ENCODE assay signal across 8 mouse cellular contexts in the genomic region with DNA sequence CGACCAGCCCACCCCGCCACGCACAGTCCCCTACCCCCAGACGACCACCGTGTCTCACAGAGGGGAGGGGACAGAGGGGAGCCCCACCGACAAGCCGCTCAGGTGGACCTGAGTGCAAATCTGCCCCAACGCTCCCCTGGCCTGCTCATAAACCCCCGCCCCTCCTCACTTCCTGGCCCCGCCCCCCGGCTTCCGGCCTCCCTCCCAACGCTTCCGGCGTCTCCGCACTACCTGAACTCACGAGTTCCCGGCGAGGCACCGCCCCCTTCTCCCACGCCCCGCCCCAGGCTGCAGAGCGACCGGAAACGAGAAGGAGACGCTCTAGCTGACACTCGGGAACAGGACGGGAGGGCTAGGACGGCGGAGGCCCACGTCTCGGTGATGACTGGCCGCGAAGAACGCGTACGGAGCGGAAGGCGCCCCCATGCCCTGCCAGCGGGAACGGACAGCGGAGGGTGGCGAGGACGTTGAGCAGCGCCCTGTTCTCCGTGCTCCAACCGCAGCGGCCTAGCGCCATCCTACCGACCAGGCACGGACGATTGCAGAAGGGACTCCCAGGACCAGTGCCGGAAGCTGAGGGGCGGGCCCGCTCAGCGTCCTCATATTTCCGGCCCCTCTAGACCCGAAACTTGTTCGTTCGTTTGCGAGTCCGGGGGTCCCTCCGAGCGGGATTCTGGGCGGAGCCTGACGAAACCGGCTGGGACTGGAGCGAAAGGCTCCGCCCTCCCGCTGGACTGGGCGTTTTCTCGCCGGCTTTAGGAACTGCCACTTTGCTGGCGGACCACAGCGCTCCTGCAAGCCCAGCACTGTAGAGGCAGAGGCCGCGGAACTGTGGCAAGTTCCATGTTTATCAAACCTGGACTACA. TPM values are rescaled to one million over a fixed set of nuclear protein-coding genes. Genes with fewer than 3 reads are reported as not detected.
DNase-seq lines count a peak whose midpoint lies in the region; ATAC-seq and TF ChIP-seq lines count a peak whose summit lies in the region.

Gene Trim41, minus strand, starts transcription at position 554 of the 866 bp plus-strand sequence.

- peak; percentile 94 for ATAC-seq in heart, embryonic 11.5 days (replicated peaks; ENCODE audit: insufficient number of reproducible peaks, low FRiP score, low TSS enrichment)
- peak; percentile 96 for ATAC-seq in kidney, embryonic 16.5 days (ENCODE audit: low FRiP score, low TSS enrichment)

- peak within 1 kb of the TSS; percentile 93 for H3K9ac ChIP-seq in heart, embryonic 11.5 days (ENCODE audit: low read depth, low read length)
- H3K9ac ChIP-seq in kidney, embryonic 16.5 days (replicated peaks; ENCODE audit: low read length): peak within 1 kb of the TSS; percentile 91
- peak within 1 kb of the TSS; percentile 84 for H3K9ac ChIP-seq in liver, adult 2 months (ENCODE audit: low read depth, low read length)

- peaks cover 33% of the 10 kb centered on the region for H3K36me3 ChIP-seq in C2C12 (ENCODE audit: control insufficient read depth, insufficient read depth)
- peaks cover 34% of the 10 kb centered on the region for H3K36me3 ChIP-seq in erythroblast, embryonic 14.5 days (ENCODE audit: control insufficient read depth)
- H3K36me3 ChIP-seq in heart, embryonic 11.5 days (ENCODE audit: control insufficient read depth, insufficient read depth, low read length): peaks cover 3% of the 10 kb centered on the region; the same call in 1 of the 2 replicates
- H3K36me3 ChIP-seq in kidney, embryonic 16.5 days (ENCODE audit: insufficient read depth, low read length): peaks cover 12% of the 10 kb centered on the region; the same call in 1 of the 2 replicates
- H3K36me3 ChIP-seq in liver, adult 2 months (ENCODE audit: control insufficient read depth, insufficient read depth, low read length): peaks cover 3% of the 10 kb centered on the region
- peaks cover 4% of the 10 kb centered on the region for H3K36me3 ChIP-seq in myocyte (ENCODE audit: control insufficient read depth, insufficient read depth)
- peaks cover 1% of the 10 kb centered on the region; the same call in 1 of the 2 replicates for H3K36me3 ChIP-seq in splenic B cell, adult 2 months (ENCODE audit: control insufficient read depth, insufficient read depth, low read length, poor library complexity, severe bottlenecking)

- DNase-seq in brain, embryonic 14.5 days (ENCODE audit: low read depth): peak; percentile 100
- peak; percentile 93 for DNase-seq in liver, adult 2 months (ENCODE audit: extremely low read depth, low read depth, low spot score)
- DNase-seq in splenic B cell, adult 2 months (ENCODE audit: low read depth, low spot score): peak; percentile 99

- H3K4me3 ChIP-seq in C2C12 (ENCODE audit: insufficient read depth, poor library complexity, severe bottlenecking) (peak within 1 kb of the TSS; percentile 78), myocyte (peak within 1 kb of the TSS; percentile 79)
- H3K4me3 ChIP-seq in erythroblast, embryonic 14.5 days (replicated peaks): peak within 1 kb of the TSS; percentile 87
- peak within 1 kb of the TSS; percentile 92 for H3K4me3 ChIP-seq in heart, embryonic 11.5 days (ENCODE audit: low read depth, low read length)
- H3K4me3 ChIP-seq in kidney, embryonic 16.5 days (ENCODE audit: low read length): peak within 1 kb of the TSS; percentile 83
- H3K4me3 ChIP-seq in liver, adult 2 months (ENCODE audit: insufficient read depth, low read depth, low read length): peak within 1 kb of the TSS; percentile 81

- peaks cover 59% of the 10 kb centered on the region for H3K4me1 ChIP-seq in erythroblast, embryonic 14.5 days (ENCODE audit: control insufficient read depth)
- H3K4me1 ChIP-seq in heart, embryonic 11.5 days (ENCODE audit: control insufficient read depth, insufficient read depth, low read length): peaks cover 16% of the 10 kb centered on the region
- peaks cover 23% of the 10 kb centered on the region for H3K4me1 ChIP-seq in kidney, embryonic 16.5 days (ENCODE audit: insufficient read depth, low read length)
- H3K4me1 ChIP-seq in liver, adult 2 months (ENCODE audit: control insufficient read depth, insufficient read depth, low read length): peaks cover 28% of the 10 kb centered on the region

- no peak for TF ChIP-seq CTCF in C2C12 (IDR thresholded peaks at IDR 0.05; ENCODE audit: control insufficient read depth, insufficient read depth, insufficient read length)
- TF ChIP-seq CTCF in brain, embryonic 14.5 days (IDR thresholded peaks at IDR 0.05; ENCODE audit: borderline replicate concordance, extremely low read depth, insufficient read depth, insufficient read length): no peak
- TF ChIP-seq CTCF in liver, adult 2 months (IDR thresholded peaks at IDR 0.05; ENCODE audit: low read depth, low read length): no peak

- H3K27ac ChIP-seq in heart, embryonic 11.5 days (ENCODE audit: low read depth, low read length): peak within 1 kb of the TSS; percentile 98
- H3K27ac ChIP-seq in kidney, embryonic 16.5 days (ENCODE audit: low read length): peak within 1 kb of the TSS; percentile 97
- peak within 1 kb of the TSS; percentile 81 for H3K27ac ChIP-seq in liver, adult 2 months (replicated peaks; ENCODE audit: insufficient read depth, low read depth, low read length)

- H3ac ChIP-seq in C2C12 (ENCODE audit: control insufficient read depth, insufficient read length, low read depth) (peak within 1 kb of the TSS; percentile 94), myocyte (ENCODE audit: control insufficient read depth, insufficient read length) (peak within 1 kb of the TSS; percentile 74)

- WGBS in heart, embryonic 11.5 days (ENCODE audit: insufficient replicate concordance): under 1% methylated on average over 77 of the region's 77 CpGs
- WGBS in kidney, embryonic 16.5 days: under 1% methylated on average over 74 of the region's 77 CpGs
- under 1% methylated on average over 77 of the region's 77 CpGs for WGBS in liver, adult 2 months

- peaks cover 41% of the 10 kb centered on the region for H3K79me2 ChIP-seq in C2C12 (ENCODE audit: control insufficient read depth, insufficient read depth)
- H3K79me2 ChIP-seq in liver, adult 2 months (ENCODE audit: control insufficient read depth, insufficient read depth, low read length): peaks cover 13% of the 10 kb centered on the region
- peaks cover 36% of the 10 kb centered on the region for H3K79me2 ChIP-seq in myocyte (ENCODE audit: control insufficient read depth, insufficient read depth)

- TF ChIP-seq POLR2A in brain, embryonic 14.5 days (IDR thresholded peaks at IDR 0.05; ENCODE audit: borderline replicate concordance, extremely low read depth, insufficient read depth, insufficient read length, poor library complexity, severe bottlenecking): no peak; the same call in 1 of the 2 replicates
- TF ChIP-seq POLR2A in liver, adult 2 months (IDR thresholded peaks at IDR 0.05; ENCODE audit: extremely low read depth, insufficient read depth, low read length): peak; percentile 93
- peak; percentile 78 for TF ChIP-seq POLR2A in myocyte (IDR thresholded peaks at IDR 0.05; ENCODE audit: insufficient read length, low read depth)

- H3K9me3 ChIP-seq in erythroblast, embryonic 14.5 days (ENCODE audit: control insufficient read depth, low read length): no peaks in the 10 kb centered on the region
- H3K9me3 ChIP-seq in heart, embryonic 11.5 days (replicated peaks; ENCODE audit: control insufficient read depth, low read length): no peaks in the 10 kb centered on the region
- no peaks in the 10 kb centered on the region for H3K9me3 ChIP-seq in kidney, embryonic 16.5 days (ENCODE audit: low read length)

- H3K4me2 ChIP-seq in heart, embryonic 11.5 days: peak within 1 kb of the TSS; percentile 81
- peak within 1 kb of the TSS; percentile 89 for H3K4me2 ChIP-seq in kidney, embryonic 16.5 days (replicated peaks; ENCODE audit: low read depth, low read length)
- H3K4me2 ChIP-seq in myocyte (ENCODE audit: low read depth): peak within 1 kb of the TSS; percentile 91

- peaks cover 33% of the 10 kb centered on the region for H3K79me3 ChIP-seq in C2C12 (ENCODE audit: low read depth)

- H3K27me3 ChIP-seq in C2C12 (ENCODE audit: control insufficient read depth, insufficient read depth, insufficient read length): no peaks in the 10 kb centered on the region
- no peaks in the 10 kb centered on the region for H3K27me3 ChIP-seq in erythroblast, embryonic 14.5 days (ENCODE audit: control insufficient read depth)
- no peaks in the 10 kb centered on the region for H3K27me3 ChIP-seq in heart, embryonic 11.5 days (ENCODE audit: control insufficient read depth, insufficient read depth, low read length)
- H3K27me3 ChIP-seq in kidney, embryonic 16.5 days (ENCODE audit: insufficient read depth, low read length): no peaks in the 10 kb centered on the region
- no peaks in the 10 kb centered on the region for H3K27me3 ChIP-seq in liver, adult 2 months (ENCODE audit: control insufficient read depth, insufficient read depth, low read length)
- no peaks in the 10 kb centered on the region for H3K27me3 ChIP-seq in myocyte (ENCODE audit: control insufficient read depth, insufficient read depth, insufficient read length)
- no peaks in the 10 kb centered on the region for H3K27me3 ChIP-seq in splenic B cell, adult 2 months (ENCODE audit: control insufficient read depth, insufficient read depth, low read length, poor library complexity, severe bottlenecking)

TF ChIP-seq in C2C12, 6 proteins besides CTCF, POLR2A, EP300 and RAD21 (continues in another document):
- TF ChIP-seq CEBPB (IDR thresholded peaks at IDR 0.05; ENCODE audit: low read depth) (no peak), MAX (IDR thresholded peaks at IDR 0.05) (no peak), FOSL1 (IDR thresholded peaks at IDR 0.05; ENCODE audit: insufficient read depth, low read length, poor library complexity, severe bottlenecking) (no peak), MYOG (IDR thresholded peaks at IDR 0.05; ENCODE audit: control insufficient read depth, extremely low read depth, insufficient read length) (no peak), MYOD1 (IDR thresholded peaks at IDR 0.05; ENCODE audit: control insufficient read depth, insufficient read length, low read depth) (no peak)

TF ChIP-seq in myocyte, 11 proteins besides CTCF, POLR2A, EP300 and RAD21 (continues in another document):
- no peak for TF ChIP-seq MAX (IDR thresholded peaks at IDR 0.05; ENCODE audit: low read depth)
- TF ChIP-seq TCF12 (IDR thresholded peaks at IDR 0.05; ENCODE audit: insufficient read depth, poor library complexity, severe bottlenecking): no peak
- peak; percentile 44 for TF ChIP-seq REST (IDR thresholded peaks at IDR 0.05; ENCODE audit: insufficient read depth, insufficient read length)
- TF ChIP-seq CEBPB (IDR thresholded peaks at IDR 0.05; ENCODE audit: insufficient read depth, poor library complexity, severe bottlenecking): no peak
- TF ChIP-seq E2F4 (IDR thresholded peaks at IDR 0.05; ENCODE audit: insufficient read depth): no peak

RNA-seq across cellular contexts. Expression of gene Trim41, which starts in this region (rescaled TPM):
- polyA plus RNA-seq in C2C12 (2012; fragmentation: generic; extraction: Trizol) (24.4 TPM), myocyte (2012; fragmentation: generic; extraction: Trizol) (31.3 TPM)
- 39.3 and 44.2 TPM in 2 replicates for polyA plus RNA-seq in brain, embryonic 14.5 days (2012; rRNA removed)
- polyA plus RNA-seq in erythroblast, embryonic 14.5 days (2012): 2.6 and 3.9 TPM in 2 replicates
- 3.3 and 3.7 TPM in 2 replicates for polyA plus RNA-seq in heart, embryonic 11.5 days (2014; fragmentation: Nextera tagmentation; extraction: Ambion mirVana)
- polyA plus RNA-seq in kidney, embryonic 16.5 days (2015; fragmentation: Nextera tagmentation; extraction: Ambion mirVana): 7.1 and 7.2 TPM in 2 replicates
- 11.4 and 13.2 TPM in 2 replicates for total RNA-seq in liver, adult 2 months (2014; rRNA removed)
- 13.7 and 18.2 TPM in 2 replicates for polyA plus RNA-seq in liver, adult 2 months (2012; rRNA removed)

Comparison
In these comparisons a context has a peak if more than half of its experiments do, and no peak if none do; other contexts are left out.
1. Peak in every context shown above with its lines: DNase-seq, ATAC-seq, H3K4me3 ChIP-seq and H3K27ac ChIP-seq.